Mouse (Mus musculus): ENCODE data around the gene Mrnip. TPM values are rescaled to one million over a fixed set of nuclear protein-coding genes. Genes with fewer than 3 reads are reported as not detected.

Gene Mrnip
- polyA plus RNA-seq, 1 experiment from 2014 or later: 18.6 TPM

- Histone ChIP-seq H3K4me3 (no peak overlapping the region), H3K4me2 (replicated peaks) (no peak overlapping the region), H3K4me1 (no peaks in the 10 kb centered on the region), H3K9me3 (no peaks in the 10 kb centered on the region), H3K27me3 (peaks cover 2% of the 10 kb centered on the region), H3K9ac (no peak overlapping the region), H3K36me3 (no peaks in the 10 kb centered on the region), H3K27ac (no peak overlapping the region)
- ATAC-seq (ENCODE audit: insufficient number of reproducible peaks, insufficient read depth, low FRiP score, low TSS enrichment): no peak
- WGBS: 76% methylated on average over 6 of the region's 6 CpGs
Observed at GRCm38 (mm10) chr11:50243926-50244325, 69.7 kb downstream of the Mrnip start.

- WGBS: 72% methylated on average over 5 of the region's 5 CpGs
- ATAC-seq (ENCODE audit: insufficient number of reproducible peaks, insufficient read depth, low FRiP score, low TSS enrichment): no peak
- no peaks in the 10 kb centered on the region for H3K36me3 ChIP-seq
- H3K4me3 ChIP-seq: no peak overlapping the region
- no peaks in the 10 kb centered on the region for H3K27me3 ChIP-seq
- no peak overlapping the region for H3K9ac ChIP-seq
- no peaks in the 10 kb centered on the region for H3K4me1 ChIP-seq
- H3K9me3 ChIP-seq: no peaks in the 10 kb centered on the region
- no peak overlapping the region for H3K27ac ChIP-seq
- no peak overlapping the region for H3K4me2 ChIP-seq (replicated peaks)
Observed at GRCm38 (mm10) chr11:50245269-50245668, 71.0 kb downstream of the Mrnip start.

- Histone ChIP-seq H3K27me3 (no peaks in the 10 kb centered on the region), H3K36me3 (no peaks in the 10 kb centered on the region), H3K4me3 (no peak overlapping the region), H3K9me3 (no peaks in the 10 kb centered on the region), H3K4me1 (peaks cover 11% of the 10 kb centered on the region), H3K4me2 (replicated peaks) (no peak overlapping the region), H3K9ac (no peak overlapping the region), H3K27ac (no peak overlapping the region)
- WGBS: 81% methylated on average over 7 of the region's 7 CpGs
- no peak for ATAC-seq (ENCODE audit: insufficient number of reproducible peaks, insufficient read depth, low FRiP score, low TSS enrichment)
Observed at GRCm38 (mm10) chr11:50248473-50249171, 74.4 kb downstream of the Mrnip start.

Small RNAs within 50 kb of the gene (microRNA-seq; reads per million reads assigned to microRNA genes)
- gene Mir6919: 0.54 reads per million

Other genes starting within 250 kb of the Mrnip start
- gene Rnf130, start 149.1 kb upstream of the Mrnip start, polyA plus RNA-seq (2016; fragmentation: Nextera tagmentation; extraction: Ambion mirVana): 85.6 and 88.5 TPM in 2 replicates
- gene Tbc1d9b, start 43.0 kb upstream of the Mrnip start, polyA plus RNA-seq (2016; fragmentation: Nextera tagmentation; extraction: Ambion mirVana): 50.7 and 51.2 TPM in 2 replicates
- 187 and 192 TPM in 2 replicates for gene Sqstm1, start 36.4 kb downstream of the Mrnip start, polyA plus RNA-seq (2016; fragmentation: Nextera tagmentation; extraction: Ambion mirVana)
- gene Mgat4b, start 36.4 kb downstream of the Mrnip start, polyA plus RNA-seq (2016; fragmentation: Nextera tagmentation; extraction: Ambion mirVana): 38.1 and 40.7 TPM in 2 replicates
- 0.62 and 0.74 TPM in 2 replicates for gene Ltc4s, start 64.2 kb downstream of the Mrnip start, polyA plus RNA-seq (2016; fragmentation: Nextera tagmentation; extraction: Ambion mirVana)
- gene Maml1, start 117.9 kb downstream of the Mrnip start, polyA plus RNA-seq (2016; fragmentation: Nextera tagmentation; extraction: Ambion mirVana): 9.2 and 9.7 TPM in 2 replicates
- gene Canx, start 151.2 kb downstream of the Mrnip start, polyA plus RNA-seq (2016; fragmentation: Nextera tagmentation; extraction: Ambion mirVana): 287 and 307 TPM in 2 replicates
- gene Cby3, start 180.0 kb downstream of the Mrnip start, polyA plus RNA-seq (2016; fragmentation: Nextera tagmentation; extraction: Ambion mirVana): 0.46 and 0.73 TPM in 2 replicates
- gene Hnrnph1, start 202.5 kb downstream of the Mrnip start, polyA plus RNA-seq (2016; fragmentation: Nextera tagmentation; extraction: Ambion mirVana): 590 and 605 TPM in 2 replicates